In the genomic region with DNA sequence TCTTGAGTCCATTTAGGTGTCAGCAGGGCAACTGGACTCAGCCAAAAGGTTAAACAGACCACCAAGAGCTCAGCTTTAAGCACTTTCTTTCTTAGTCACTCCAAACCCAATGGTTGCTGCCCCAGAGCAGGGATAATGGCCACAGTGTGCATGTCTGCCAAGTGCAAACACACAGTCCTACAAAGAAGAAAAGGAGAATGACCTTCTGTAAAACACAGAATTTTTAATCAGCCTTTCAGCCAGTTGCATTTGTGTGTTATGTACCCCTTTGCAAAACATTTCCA, we compare ENCODE assay signal across 13 mouse cellular contexts.
DNase-seq lines count a peak whose midpoint lies in the region; ATAC-seq and TF ChIP-seq lines count a peak whose summit lies in the region.
"Had no signal": no experiment of that assay in that cellular context is flagged by ENCODE, and none has a peak within 500 bp of the region (broad histone marks: within the 10 kb centered on the region; RNA-seq: fewer than 3 reads in every experiment).

No protein-coding gene starts in this region.

- no peak overlapping the region; the same call in 1 of the 2 replicates for H3K27ac ChIP-seq in lung, embryonic 16.5 days (ENCODE audit: low read length)
- H3K27ac ChIP-seq in forebrain, embryonic 12.5 days, result no peak overlapping the region
- no peak overlapping the region for H3K27ac ChIP-seq in midbrain, embryonic 15.5 days
- H3K27ac ChIP-seq: limb, embryonic 12.5 days had no signal

- H3K27me3 ChIP-seq in lung, embryonic 16.5 days (ENCODE audit: control insufficient read depth, insufficient read depth, low read depth, low read length), result no peaks in the 10 kb centered on the region
- peaks cover 3% of the 10 kb centered on the region for H3K27me3 ChIP-seq in forebrain, embryonic 12.5 days
- 0 out of 2 replicates have a peak, but pooled peaks cover 3% of the 10 kb centered on the region for H3K27me3 ChIP-seq in midbrain, embryonic 15.5 days (replicated peaks)
- H3K27me3 ChIP-seq: limb, embryonic 12.5 days; lung, embryonic 15.5 days had no signal

- TF ChIP-seq CTCF in brain, embryonic 14.5 days (IDR thresholded peaks at IDR 0.05; ENCODE audit: borderline replicate concordance, extremely low read depth, insufficient read depth, insufficient read length), result no peak

- H3K4me2 ChIP-seq in lung, embryonic 16.5 days (ENCODE audit: low read depth, low read length), result peak overlapping the region; percentile 39; the same call in 1 of the 2 replicates
- H3K4me2 ChIP-seq in forebrain, embryonic 12.5 days, result peak overlapping the region; percentile 37; the same call in 1 of the 2 replicates
- H3K4me2 ChIP-seq in midbrain, embryonic 15.5 days, result no peak overlapping the region
- H3K4me2 ChIP-seq: limb, embryonic 12.5 days had no signal

- peaks cover 8% of the 10 kb centered on the region; the same call in 1 of the 2 replicates for H3K4me1 ChIP-seq in lung, embryonic 16.5 days (replicated peaks; ENCODE audit: control insufficient read depth, insufficient read depth, low read length)
- H3K4me1 ChIP-seq in forebrain, embryonic 12.5 days, result peaks cover 13% of the 10 kb centered on the region
- peaks cover 8% of the 10 kb centered on the region; the same call in 1 of the 2 replicates for H3K4me1 ChIP-seq in midbrain, embryonic 15.5 days

- H3K9me3 ChIP-seq in lung, embryonic 16.5 days (ENCODE audit: control insufficient read depth, low read length), result no peaks in the 10 kb centered on the region
- no peaks in the 10 kb centered on the region for H3K9me3 ChIP-seq in forebrain, embryonic 12.5 days
- no peaks in the 10 kb centered on the region for H3K9me3 ChIP-seq in midbrain, embryonic 15.5 days
- H3K9me3 ChIP-seq: limb, embryonic 12.5 days; lung, embryonic 15.5 days had no signal

- DNase-seq in lung, postnatal 4 days, result no peak
- peak; percentile 84 for DNase-seq in brain, embryonic 14.5 days (ENCODE audit: low read depth)
- no peak for DNase-seq in thymus, postnatal 14 days
- DNase-seq in lung, postnatal 36 days, result no peak
- DNase-seq: cerebellum, adult 11-12 months; gastrocnemius, postnatal 14 days; kidney, adult 11 months had no signal

- no peak for TF ChIP-seq POLR2A in brain, embryonic 14.5 days (IDR thresholded peaks at IDR 0.05; ENCODE audit: borderline replicate concordance, extremely low read depth, insufficient read depth, insufficient read length, poor library complexity, severe bottlenecking)

- no peaks in the 10 kb centered on the region for H3K36me3 ChIP-seq in lung, embryonic 16.5 days (ENCODE audit: control insufficient read depth, insufficient read depth, low read length)
- H3K36me3 ChIP-seq in forebrain, embryonic 12.5 days (replicated peaks), result no peaks in the 10 kb centered on the region
- H3K36me3 ChIP-seq in midbrain, embryonic 15.5 days (replicated peaks), result no peaks in the 10 kb centered on the region
- H3K36me3 ChIP-seq: limb, embryonic 12.5 days; lung, embryonic 15.5 days had no signal

- H3K9ac ChIP-seq in lung, embryonic 16.5 days (ENCODE audit: low read length), result no peak overlapping the region
- no peak overlapping the region for H3K9ac ChIP-seq in forebrain, embryonic 12.5 days
- H3K9ac ChIP-seq in midbrain, embryonic 15.5 days, result no peak overlapping the region
- H3K9ac ChIP-seq: limb, embryonic 12.5 days; lung, embryonic 15.5 days had no signal

- peak; percentile 26; the same call in 1 of the 2 replicates for ATAC-seq in lung, embryonic 16.5 days (ENCODE audit: low read depth)
- peak; percentile 53; the same call in 1 of the 2 replicates for ATAC-seq in forebrain, embryonic 12.5 days (ENCODE audit: low FRiP score)
- 0 out of 2 replicates have a peak, but pooled peaks have one; percentile 37 for ATAC-seq in midbrain, embryonic 15.5 days (replicated peaks)

- no peak overlapping the region for H3K4me3 ChIP-seq in lung, embryonic 16.5 days (ENCODE audit: low read length)
- H3K4me3 ChIP-seq in forebrain, embryonic 12.5 days (replicated peaks), result no peak overlapping the region
- no peak overlapping the region for H3K4me3 ChIP-seq in midbrain, embryonic 15.5 days
- H3K4me3 ChIP-seq: limb, embryonic 12.5 days; lung, embryonic 15.5 days; myocyte had no signal
